Mouse (Mus musculus): ENCODE results near the gene Snap25. TPM values are rescaled to one million over a fixed set of nuclear protein-coding genes. Genes with fewer than 3 reads are reported as not detected.

Gene Snap25
- polyA plus RNA-seq, 1 experiment = not detected

DNA sequence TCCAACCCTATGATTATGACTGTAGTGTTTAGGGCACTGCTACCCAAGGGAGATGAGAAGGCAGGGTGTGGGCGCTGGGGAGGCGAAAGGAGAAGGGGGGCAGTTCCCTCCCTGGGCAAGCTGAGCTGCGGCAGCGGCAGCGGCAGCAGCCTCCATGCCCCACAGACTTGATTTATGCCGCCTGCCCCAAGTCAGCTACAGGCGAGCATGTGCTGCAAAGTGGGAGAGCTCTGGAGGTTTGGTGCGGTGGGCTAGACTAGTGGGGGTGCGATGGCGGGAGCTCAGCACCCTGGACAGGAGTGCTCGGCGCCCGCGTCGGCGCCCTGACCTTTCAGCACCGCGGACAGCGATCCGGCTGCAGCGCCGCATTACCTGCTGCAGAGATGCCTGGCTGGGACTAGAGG, 757 bp downstream of the Snap25 start:
- TF ChIP-seq CTCF (IDR thresholded peaks at IDR 0.05; ENCODE audit: control insufficient read depth, insufficient read depth, insufficient replicate concordance, low read depth, low read length) (no peak; the same call in 1 of the 2 replicates), POLR2A (IDR thresholded peaks at IDR 0.05; ENCODE audit: control insufficient read depth, low read depth, low read length) (no peak)
- Histone ChIP-seq H3K4me1 (ENCODE audit: control insufficient read depth, insufficient read depth, low read length) (peaks cover 11% of the 10 kb centered on the region), H3K4me3 (ENCODE audit: control insufficient read depth, low read depth, low read length) (no peak overlapping the region), H3K27ac (ENCODE audit: control insufficient read depth, insufficient read depth, low read depth, low read length) (no peak overlapping the region), H3K27me3 (ENCODE audit: control insufficient read depth, insufficient read depth, low read length) (no peaks in the 10 kb centered on the region), H3K36me3 (ENCODE audit: control insufficient read depth, insufficient read depth, low read length) (no peaks in the 10 kb centered on the region)

DNA sequence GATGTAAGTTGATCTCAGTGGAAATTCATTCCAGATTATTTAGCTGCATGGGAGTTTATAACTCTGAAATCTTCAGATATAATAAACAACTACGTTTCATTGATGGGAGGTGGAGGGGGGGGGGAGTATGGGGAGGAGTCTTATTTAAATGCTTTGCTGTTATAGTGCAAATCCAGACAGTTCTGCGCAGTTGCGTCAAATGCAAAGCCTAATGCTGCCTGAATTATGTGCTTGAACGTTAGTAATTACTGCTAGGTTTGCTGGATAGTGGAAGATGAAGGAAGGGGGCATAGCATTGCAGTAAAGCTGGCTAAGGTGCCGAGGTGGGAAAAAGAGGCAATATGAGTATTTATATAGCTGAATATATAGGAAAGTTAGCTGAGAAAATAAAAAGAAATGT, 2.3 kb downstream of the Snap25 start:
- H3K36me3 ChIP-seq (ENCODE audit: control insufficient read depth, insufficient read depth, low read length) = no peaks in the 10 kb centered on the region

DNA sequence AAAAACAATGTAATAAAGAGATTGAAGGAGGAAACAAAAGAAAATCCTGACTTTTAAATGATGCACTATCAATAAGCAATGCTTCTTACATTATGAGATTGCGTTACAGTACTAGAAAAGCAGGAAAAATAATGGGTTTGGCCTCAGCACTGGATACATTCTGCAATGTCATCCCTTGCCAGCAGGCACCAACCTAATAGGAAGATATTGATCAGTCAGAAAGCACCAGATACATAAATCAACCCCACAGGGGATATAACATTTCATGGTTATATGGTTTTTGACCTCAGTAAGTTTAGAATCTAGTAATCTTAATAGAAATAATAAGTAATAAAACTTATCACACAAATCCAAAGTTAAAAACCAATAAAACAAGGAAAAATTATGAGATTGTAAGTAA, 3.1 kb downstream of the Snap25 start:
- Histone ChIP-seq H3K36me3 (ENCODE audit: control insufficient read depth, insufficient read depth, low read length) (no peaks in the 10 kb centered on the region), H3K27me3 (ENCODE audit: control insufficient read depth, insufficient read depth, low read length) (no peaks in the 10 kb centered on the region), H3K27ac (ENCODE audit: control insufficient read depth, insufficient read depth, low read depth, low read length) (no peak overlapping the region), H3K4me3 (ENCODE audit: control insufficient read depth, low read depth, low read length) (no peak overlapping the region), H3K4me1 (ENCODE audit: control insufficient read depth, insufficient read depth, low read length) (peaks cover 11% of the 10 kb centered on the region)
- TF ChIP-seq POLR2A (IDR thresholded peaks at IDR 0.05; ENCODE audit: control insufficient read depth, low read depth, low read length) = no peak
- TF ChIP-seq CTCF (IDR thresholded peaks at IDR 0.05; ENCODE audit: control insufficient read depth, insufficient read depth, insufficient replicate concordance, low read depth, low read length) = no peak

More for the DNA sequence above, 2.3 kb downstream of the Snap25 start:
- Histone ChIP-seq H3K27me3 (ENCODE audit: control insufficient read depth, insufficient read depth, low read length) (no peaks in the 10 kb centered on the region), H3K4me1 (ENCODE audit: control insufficient read depth, insufficient read depth, low read length) (peaks cover 11% of the 10 kb centered on the region), H3K4me3 (ENCODE audit: control insufficient read depth, low read depth, low read length) (no peak overlapping the region), H3K27ac (ENCODE audit: control insufficient read depth, insufficient read depth, low read depth, low read length) (no peak overlapping the region)
- TF ChIP-seq CTCF (IDR thresholded peaks at IDR 0.05; ENCODE audit: control insufficient read depth, insufficient read depth, insufficient replicate concordance, low read depth, low read length) (no peak), POLR2A (IDR thresholded peaks at IDR 0.05; ENCODE audit: control insufficient read depth, low read depth, low read length) (no peak)

GRCm38 (mm10) chr2:136720235-136720634, 7.0 kb downstream of the Snap25 start:
- no peaks in the 10 kb centered on the region for H3K4me1 ChIP-seq (ENCODE audit: control insufficient read depth, insufficient read depth, low read length)
- no peak for TF ChIP-seq POLR2A (IDR thresholded peaks at IDR 0.05; ENCODE audit: control insufficient read depth, low read depth, low read length)
- peak; percentile 40; the same call in 1 of the 2 replicates for TF ChIP-seq CTCF (IDR thresholded peaks at IDR 0.05; ENCODE audit: control insufficient read depth, insufficient read depth, insufficient replicate concordance, low read depth, low read length)
- no peaks in the 10 kb centered on the region for H3K36me3 ChIP-seq (ENCODE audit: control insufficient read depth, insufficient read depth, low read length)
- H3K4me3 ChIP-seq (ENCODE audit: control insufficient read depth, low read depth, low read length) = no peak overlapping the region
- H3K27me3 ChIP-seq (ENCODE audit: control insufficient read depth, insufficient read depth, low read length) = no peaks in the 10 kb centered on the region
- H3K27ac ChIP-seq (ENCODE audit: control insufficient read depth, insufficient read depth, low read depth, low read length) = no peak overlapping the region

GRCm38 (mm10) chr2:136738260-136738659, 25.0 kb downstream of the Snap25 start:
- Histone ChIP-seq H3K4me1 (ENCODE audit: control insufficient read depth, insufficient read depth, low read length) (no peaks in the 10 kb centered on the region), H3K27ac (ENCODE audit: control insufficient read depth, insufficient read depth, low read depth, low read length) (no peak overlapping the region), H3K27me3 (ENCODE audit: control insufficient read depth, insufficient read depth, low read length) (no peaks in the 10 kb centered on the region), H3K36me3 (ENCODE audit: control insufficient read depth, insufficient read depth, low read length) (no peaks in the 10 kb centered on the region), H3K4me3 (ENCODE audit: control insufficient read depth, low read depth, low read length) (no peak overlapping the region)
- TF ChIP-seq POLR2A (IDR thresholded peaks at IDR 0.05; ENCODE audit: control insufficient read depth, low read depth, low read length) (no peak), CTCF (IDR thresholded peaks at IDR 0.05; ENCODE audit: control insufficient read depth, insufficient read depth, insufficient replicate concordance, low read depth, low read length) (no peak)

- Histone ChIP-seq H3K27ac (ENCODE audit: control insufficient read depth, insufficient read depth, low read depth, low read length) (no peak overlapping the region), H3K4me3 (ENCODE audit: control insufficient read depth, low read depth, low read length) (no peak overlapping the region), H3K36me3 (ENCODE audit: control insufficient read depth, insufficient read depth, low read length) (no peaks in the 10 kb centered on the region), H3K27me3 (ENCODE audit: control insufficient read depth, insufficient read depth, low read length) (no peaks in the 10 kb centered on the region), H3K4me1 (ENCODE audit: control insufficient read depth, insufficient read depth, low read length) (no peaks in the 10 kb centered on the region)
- TF ChIP-seq POLR2A (IDR thresholded peaks at IDR 0.05; ENCODE audit: control insufficient read depth, low read depth, low read length) (no peak), CTCF (IDR thresholded peaks at IDR 0.05; ENCODE audit: control insufficient read depth, insufficient read depth, insufficient replicate concordance, low read depth, low read length) (no peak)
Measured at GRCm38 (mm10) chr2:136742230-136742629, 29.0 kb downstream of the Snap25 start.

DNA sequence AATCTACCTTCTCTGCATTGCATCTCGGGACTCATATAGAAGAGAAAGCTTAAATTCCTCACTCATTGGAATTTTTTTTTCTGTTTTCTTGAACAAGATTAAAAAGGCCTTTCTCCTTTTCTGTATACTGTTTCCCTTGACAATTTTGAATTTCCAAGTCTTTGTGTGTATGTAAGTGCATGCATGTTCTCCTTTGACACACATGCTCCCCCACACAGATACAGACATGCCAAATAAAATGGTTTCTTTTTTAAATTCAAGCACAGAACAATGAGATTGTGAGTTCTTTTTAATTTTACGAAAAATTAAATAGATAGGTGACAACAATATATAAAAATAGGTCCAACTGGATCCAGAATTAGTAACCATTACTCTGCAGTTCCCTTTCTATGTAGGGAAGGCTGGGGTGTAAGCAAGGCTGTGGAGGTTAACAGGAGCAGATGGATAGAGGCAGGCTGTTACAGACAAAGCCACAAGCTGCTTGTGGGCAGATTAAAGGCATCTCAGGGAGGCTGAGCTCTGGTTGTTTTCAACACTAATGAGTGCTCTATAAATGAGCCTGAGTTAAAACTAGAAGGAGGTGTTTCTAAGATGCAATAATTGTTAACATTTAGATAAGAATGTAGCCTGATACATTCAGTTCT, 31.6 kb downstream of the Snap25 start:
- Histone ChIP-seq H3K27ac (ENCODE audit: control insufficient read depth, insufficient read depth, low read depth, low read length) (no peak overlapping the region), H3K4me3 (ENCODE audit: control insufficient read depth, low read depth, low read length) (no peak overlapping the region), H3K27me3 (ENCODE audit: control insufficient read depth, insufficient read depth, low read length) (no peaks in the 10 kb centered on the region), H3K36me3 (ENCODE audit: control insufficient read depth, insufficient read depth, low read length) (no peaks in the 10 kb centered on the region), H3K4me1 (ENCODE audit: control insufficient read depth, insufficient read depth, low read length) (no peaks in the 10 kb centered on the region)
- TF ChIP-seq CTCF (IDR thresholded peaks at IDR 0.05; ENCODE audit: control insufficient read depth, insufficient read depth, insufficient replicate concordance, low read depth, low read length) (no peak), POLR2A (IDR thresholded peaks at IDR 0.05; ENCODE audit: control insufficient read depth, low read depth, low read length) (no peak)

Data from testis, adult 2 months (tissue).